Mouse (Mus musculus): Measurements from ENCODE around the gene Cab39l.
"Not testable (repeated sequence)": the region's sequence is repeated elsewhere in the genome, so short reads cannot be mapped to it uniquely, and the experiment has no call there.

Cab39l gene

GRCm38 (mm10) chr14:59590614-59591013, 149.8 kb downstream of the Cab39l start:
- DNase-seq = no peak

GRCm38 (mm10) chr14:59591901-59592300, 151.1 kb downstream of the Cab39l start:
- no peak for DNase-seq

- DNase-seq = no peak
Observed at GRCm38 (mm10) chr14:59592593-59592992, 151.8 kb downstream of the Cab39l start.

- no peak for DNase-seq
Observed at GRCm38 (mm10) chr14:59594988-59595387, 154.2 kb downstream of the Cab39l start.

GRCm38 (mm10) chr14:59597398-59598259, 156.9 kb downstream of the Cab39l start, which contains the start of gene Cdadc1:
Gene Cdadc1, minus strand, starts transcription at chr14:59597959.
- DNase-seq = peak; percentile 93

DNA sequence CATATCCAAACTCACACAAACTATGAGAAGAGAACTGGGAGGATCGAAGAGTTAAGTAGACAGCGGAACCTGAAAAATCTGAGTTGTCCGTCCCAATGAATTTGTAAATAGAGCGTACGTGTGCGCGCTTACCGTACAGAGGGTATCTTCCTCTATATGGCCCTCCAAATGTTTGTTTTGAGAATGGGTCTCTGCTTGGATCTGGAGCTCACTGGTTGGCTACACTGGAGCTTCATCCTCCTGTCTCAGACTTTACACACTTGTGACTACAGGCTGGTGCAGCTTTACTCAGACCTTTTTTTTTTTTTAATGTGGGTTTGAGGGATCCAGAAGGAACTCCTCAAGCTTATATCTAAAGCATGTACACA, 157.5 kb downstream of the Cab39l start:
- DNase-seq = no peak

GRCm38 (mm10) chr14:59604002-59604645, 163.4 kb downstream of the Cab39l start:
- no peak for DNase-seq

DNA sequence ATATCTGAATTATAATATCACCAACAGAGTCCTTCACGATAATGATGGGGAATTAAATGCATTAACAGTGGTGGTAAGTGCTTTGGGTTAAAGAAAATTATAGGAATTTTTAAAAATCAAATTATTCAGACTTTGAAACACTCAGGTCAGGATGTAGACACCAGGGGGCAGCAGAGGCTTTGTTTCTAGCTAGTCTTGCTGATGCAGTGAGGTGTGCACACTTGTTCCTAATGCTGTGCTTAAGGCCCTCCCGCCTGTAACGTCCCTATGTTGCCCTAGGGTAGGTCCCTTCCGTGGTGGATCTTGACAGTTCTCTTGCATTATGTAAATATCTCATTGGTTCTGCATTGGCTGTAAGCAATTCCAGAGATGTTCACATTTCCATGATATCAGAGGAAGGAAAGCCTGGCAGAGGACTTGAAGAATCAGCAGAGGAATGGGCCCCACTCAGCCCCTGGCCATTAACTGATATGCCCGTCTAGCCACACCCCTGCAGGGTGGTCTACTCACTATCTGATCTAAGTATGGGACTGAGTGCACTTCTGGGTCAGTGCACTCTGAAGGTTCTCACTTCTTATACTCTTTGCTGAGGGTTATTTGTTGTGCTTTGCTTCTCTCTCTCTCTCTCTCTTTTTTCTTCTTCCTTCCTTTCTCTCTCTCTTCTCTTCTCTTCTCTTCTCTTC, 165.0 kb downstream of the Cab39l start:
- no peak for DNase-seq

- DNase-seq = no peak
Observed at GRCm38 (mm10) chr14:59607021-59607420, 166.2 kb downstream of the Cab39l start.

- DNase-seq = no peak
Observed at GRCm38 (mm10) chr14:59612920-59613625, 172.3 kb downstream of the Cab39l start.

GRCm38 (mm10) chr14:59614149-59614548, 173.4 kb downstream of the Cab39l start:
- not testable (repeated sequence) for DNase-seq

DNA sequence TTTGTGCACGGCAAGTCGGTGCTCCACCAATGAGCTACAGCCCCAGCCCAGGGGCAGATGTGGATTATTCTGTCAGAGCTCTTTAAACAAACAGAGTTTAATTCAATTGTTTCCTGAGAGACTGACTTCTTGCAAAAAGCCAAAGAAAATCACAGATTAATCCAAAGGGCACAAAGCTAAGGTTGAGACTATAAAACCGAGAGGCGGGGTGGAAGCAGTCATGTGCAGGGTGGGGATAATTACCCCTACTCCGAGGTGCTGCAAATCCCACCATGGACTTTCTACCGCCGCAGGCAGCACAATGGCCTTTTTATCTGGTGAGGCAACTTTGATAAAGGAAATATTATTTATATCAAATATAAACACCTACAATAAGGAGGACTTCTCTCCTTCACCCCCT, 176.0 kb downstream of the Cab39l start:
- no peak for DNase-seq

DNA sequence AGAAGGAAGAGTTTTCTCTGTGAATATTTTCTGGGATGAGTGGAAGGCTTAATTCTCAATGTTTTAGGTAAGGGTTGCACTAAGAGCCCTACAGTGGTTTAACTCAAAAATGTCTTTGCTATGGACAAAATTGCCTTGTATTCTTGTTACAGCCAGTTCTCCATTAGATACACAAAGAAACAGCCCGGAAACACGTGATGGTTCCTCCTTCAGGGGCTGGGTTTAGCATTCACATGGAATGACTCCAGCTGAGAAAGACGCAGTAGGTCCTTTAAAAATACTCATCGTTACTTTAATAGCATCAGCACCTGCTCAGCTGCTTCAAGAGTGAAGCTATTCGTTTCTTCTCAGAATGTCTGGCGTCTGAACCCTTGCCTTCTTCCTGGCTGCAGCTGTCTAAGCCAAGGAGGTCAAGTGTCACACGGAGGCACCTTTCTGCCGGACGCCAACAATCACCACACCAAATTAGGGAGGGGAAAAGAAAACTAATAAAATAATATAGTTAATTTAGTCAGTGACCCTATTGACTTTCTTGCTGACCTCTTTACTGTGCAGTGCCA, 183.6 kb downstream of the Cab39l start:
- DNase-seq = no peak

GRCm38 (mm10) chr14:59625158-59625805, 184.5 kb downstream of the Cab39l start, which contains the start of gene Shisa2:
Gene Shisa2, plus strand, starts transcription at chr14:59625308.
- DNase-seq = peak; percentile 29

DNA sequence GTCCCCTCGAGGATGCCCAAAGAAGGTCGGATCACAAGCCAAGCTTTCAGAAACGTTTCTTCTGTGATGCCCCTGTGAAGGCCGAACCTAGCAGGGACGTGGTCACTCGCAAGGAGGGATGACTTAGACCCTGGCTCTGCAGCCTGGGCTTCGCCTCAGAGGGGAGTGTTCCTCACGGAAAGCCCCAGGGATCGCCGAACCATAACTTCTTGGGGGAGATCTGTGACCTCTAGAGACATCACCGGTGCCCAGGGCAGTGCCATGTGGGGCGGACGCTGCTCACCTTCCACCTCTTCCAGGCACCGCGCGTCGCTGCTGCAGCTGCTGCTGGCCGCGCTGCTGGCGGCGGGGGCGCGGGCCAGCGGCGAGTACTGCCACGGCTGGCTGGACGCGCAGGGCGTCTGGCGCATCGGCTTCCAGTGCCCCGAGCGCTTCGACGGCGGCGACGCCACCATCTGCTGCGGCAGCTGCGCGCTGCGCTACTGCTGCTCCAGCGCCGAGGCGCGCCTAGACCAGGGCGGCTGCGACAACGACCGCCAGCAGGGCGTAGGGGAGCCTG, 185.1 kb downstream of the Cab39l start:
- DNase-seq = no peak

DNA sequence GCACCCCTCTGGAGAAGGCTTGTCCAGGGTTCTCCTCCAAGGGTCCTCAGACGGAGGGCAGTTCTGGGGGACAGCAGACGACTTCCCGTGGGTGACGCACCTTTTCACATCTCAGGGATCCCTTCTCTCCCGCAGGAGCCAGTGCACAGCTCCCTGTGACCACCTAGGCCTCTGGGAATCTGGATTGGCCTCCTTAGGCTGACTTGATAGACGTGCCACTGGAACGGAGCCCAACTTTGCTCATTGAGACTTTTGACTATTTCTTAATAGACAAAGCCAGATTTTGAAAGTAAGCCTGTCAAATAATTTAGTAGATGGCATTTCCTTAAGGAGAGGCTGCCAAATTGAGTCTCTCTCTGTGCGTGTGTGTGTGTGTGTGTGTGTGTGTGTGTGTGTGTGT, 185.9 kb downstream of the Cab39l start:
- no peak for DNase-seq

DNA sequence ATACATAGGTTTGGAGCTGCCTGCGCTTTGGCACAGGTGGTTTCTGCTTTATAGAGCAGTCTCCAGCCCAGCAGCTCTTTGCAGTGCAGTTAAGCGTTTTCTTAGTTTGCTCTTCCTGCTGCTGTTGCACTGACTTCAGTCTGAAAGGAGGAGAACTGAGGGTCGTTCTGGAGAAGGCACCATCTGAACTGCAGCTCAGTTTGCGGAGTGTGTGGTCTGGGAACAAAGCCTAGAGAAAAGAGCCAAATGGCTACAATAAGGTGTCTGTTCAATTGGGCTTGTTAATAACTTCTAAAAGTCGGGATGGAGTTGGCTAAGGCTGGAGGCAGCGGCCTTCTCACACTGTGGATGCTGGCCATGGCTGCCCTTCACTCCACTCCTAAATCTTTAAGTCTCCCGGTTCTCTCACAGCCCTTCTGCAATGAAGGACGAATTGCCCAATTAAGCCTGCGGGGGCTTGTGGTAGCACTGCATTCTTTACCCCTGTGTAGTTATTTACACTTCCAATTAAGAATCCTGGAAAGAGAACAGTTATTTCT, 186.4 kb downstream of the Cab39l start:
- DNase-seq = no peak

GRCm38 (mm10) chr14:59627823-59628222, 187.1 kb downstream of the Cab39l start:
- peak; percentile 50 for DNase-seq

- no peak for DNase-seq
Observed at GRCm38 (mm10) chr14:59629308-59629707, 188.5 kb downstream of the Cab39l start.

DNA sequence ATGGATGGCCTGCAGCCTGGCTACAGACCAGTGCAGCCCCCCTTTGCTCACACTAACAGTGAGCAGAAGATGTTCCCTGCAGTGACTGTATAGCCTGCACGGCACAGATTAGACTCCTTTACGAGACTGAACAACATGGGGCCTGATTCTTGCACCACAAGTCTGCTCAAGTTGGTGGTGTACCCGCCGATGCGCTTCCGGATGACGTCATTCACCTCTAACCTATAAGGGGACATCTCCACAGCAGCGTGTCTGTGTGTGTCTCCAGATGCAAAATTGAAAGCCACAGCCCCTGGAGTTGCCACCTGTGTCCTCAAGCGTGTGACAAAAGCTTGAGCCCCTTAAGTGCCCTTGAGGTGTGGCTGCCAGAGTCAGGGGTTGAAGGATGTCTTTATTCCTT, 189.3 kb downstream of the Cab39l start:
- DNase-seq = no peak

DNA sequence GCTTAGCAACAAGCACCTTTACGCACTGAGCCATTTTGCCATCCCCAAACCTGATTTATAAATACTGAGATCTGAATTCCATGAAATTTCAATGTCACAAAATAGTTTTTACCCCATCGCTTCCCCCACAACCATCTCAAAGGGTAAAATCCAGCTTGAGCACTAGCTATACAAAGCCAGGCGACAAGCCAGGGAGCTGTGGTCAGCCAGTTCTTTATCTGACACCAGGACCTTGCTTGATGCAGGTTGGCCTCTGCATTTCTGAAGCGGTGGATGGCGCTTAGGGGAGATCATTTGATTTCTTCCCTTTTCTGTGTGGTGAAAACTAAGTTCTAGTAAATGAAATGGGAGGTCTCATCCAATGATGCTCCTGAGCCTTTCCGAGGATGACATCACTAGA, 191.3 kb downstream of the Cab39l start:
- no peak for DNase-seq

All from layer of hippocampus, adult 9-11 months (tissue).